9 mouse cellular contexts compared by ENCODE assay signal in the genomic region with DNA sequence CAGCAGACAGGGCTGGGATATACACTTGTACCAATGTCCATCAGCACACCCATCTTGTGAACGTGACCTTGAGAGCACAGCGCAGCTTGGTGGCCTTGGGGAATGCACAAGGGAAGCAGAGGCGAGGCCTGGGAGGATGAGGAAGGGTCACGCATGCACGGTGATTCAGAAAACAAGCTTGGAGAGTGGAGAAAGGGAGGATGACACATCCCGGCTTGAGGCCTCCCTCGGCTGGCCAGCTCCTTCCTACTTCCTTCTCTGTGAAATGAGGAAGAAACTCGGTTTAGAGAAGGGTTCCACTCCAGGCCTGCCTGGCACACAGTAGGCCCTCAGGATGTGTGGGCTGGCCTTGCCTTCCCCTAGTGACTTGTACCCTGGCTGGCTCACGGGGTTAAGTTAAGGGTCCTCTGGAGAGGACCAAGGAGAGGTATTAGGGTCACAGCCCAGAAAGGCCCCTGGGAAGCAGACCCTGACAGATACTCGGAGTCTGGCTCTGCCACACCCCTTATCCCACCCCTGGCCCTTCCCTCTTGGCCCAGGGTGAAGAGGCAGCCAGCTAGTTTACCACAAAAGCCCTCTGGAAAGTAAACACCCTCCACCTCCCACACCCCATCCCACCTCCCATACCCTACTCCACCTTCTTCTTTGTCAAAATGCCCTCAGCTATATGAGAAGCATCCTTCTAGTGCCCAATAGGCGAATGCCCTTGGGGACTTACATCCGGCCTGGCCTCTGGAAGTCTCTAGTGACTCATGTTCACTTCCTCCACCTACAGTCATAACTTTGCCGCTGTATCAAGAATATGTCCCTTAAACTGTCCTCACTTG. TPM values are rescaled to one million over a fixed set of nuclear protein-coding genes. Genes with fewer than 3 reads are reported as not detected.
DNase-seq lines count a peak whose midpoint lies in the region; ATAC-seq lines count a peak whose summit lies in the region.
"Had no signal": no experiment of that assay in that cellular context is flagged by ENCODE, and none has a peak within 500 bp of the region (broad histone marks: within the 10 kb centered on the region; RNA-seq: fewer than 3 reads in every experiment).

No protein-coding gene starts in this region.

- no peak for ATAC-seq in lung, embryonic 15.5 days (ENCODE audit: borderline replicate concordance, extremely low read depth, low FRiP score, low TSS enrichment)
- ATAC-seq in common myeloid progenitor, adult 5-6 weeks (replicated peaks; ENCODE audit: low read depth, poor library complexity, severe bottlenecking) = peak; percentile 37
- no peak for ATAC-seq in megakaryocyte-erythroid progenitor cell, adult 5-6 weeks (replicated peaks; ENCODE audit: low FRiP score, low TSS enrichment, poor library complexity, severe bottlenecking)

- H3K4me2 ChIP-seq in lung, embryonic 15.5 days = no peak overlapping the region

- no peaks in the 10 kb centered on the region for H3K79me2 ChIP-seq in macrophage (ENCODE audit: inconsistent target)

- H3K9ac ChIP-seq in lung, embryonic 15.5 days = no peak overlapping the region

- no peaks in the 10 kb centered on the region for H3K27me3 ChIP-seq in lung, embryonic 15.5 days

- H3K27ac ChIP-seq in lung, embryonic 15.5 days = peak overlapping the region; percentile 57
- H3K27ac ChIP-seq in macrophage = peak overlapping the region; percentile 90

- H3K36me3 ChIP-seq in lung, embryonic 15.5 days = no peaks in the 10 kb centered on the region
- H3K36me3 ChIP-seq in macrophage (ENCODE audit: inconsistent target) = no peaks in the 10 kb centered on the region

- no peak overlapping the region for H3K4me3 ChIP-seq in lung, embryonic 15.5 days
- no peak overlapping the region for H3K4me3 ChIP-seq in macrophage (ENCODE audit: inconsistent target)

- peaks cover 24% of the 10 kb centered on the region for H3K4me1 ChIP-seq in lung, embryonic 15.5 days

- DNase-seq in lung, postnatal 10 days = no peak
- peak; percentile 42 for DNase-seq in MN1 (ENCODE audit: low spot score)
- DNase-seq in right cerebral cortex, postnatal 4 days = no peak
- DNase-seq in thymus, postnatal 14 days = no peak
- DNase-seq: gastrocnemius, postnatal 25 days had no signal

- H3K9me3 ChIP-seq in lung, embryonic 15.5 days = no peaks in the 10 kb centered on the region

- 66% methylated on average over 13 of the region's 13 CpGs for WGBS in lung, embryonic 15.5 days
- 18% methylated on average over 13 of the region's 13 CpGs for WGBS in macrophage (ENCODE audit: missing documents)

RNA-seq across cellular contexts. Expression of a gene that starts 38.3 kb away (rescaled TPM):
- polyA plus RNA-seq in lung, embryonic 15.5 days (2015; fragmentation: Nextera tagmentation; extraction: Ambion mirVana) = 3.9 and 4.9 TPM in 2 replicates
- total RNA-seq in common myeloid progenitor, adult 5-6 weeks (2017) = 7.8 and 8.8 TPM in 2 replicates
- 100 to 1,000 TPM in 9 of 26 experiments, 10 to 100 TPM in 17; 15.2 to 495 (median 73.8) TPM for total RNA-seq in macrophage (2018; cell fraction: chromatin; rRNA removed)
- total RNA-seq in macrophage (2018; cell fraction: cytosol; rRNA removed) = 100 to 1,000 TPM in 2 of 26 experiments, 10 to 100 TPM in 17, 1 to 10 TPM in 7; 5.8 to 162 (median 14.2) TPM
- 100 to 1,000 TPM in 8 of 26 experiments, 10 to 100 TPM in 18; 12.4 to 280 (median 55.0) TPM for total RNA-seq in macrophage (2018; cell fraction: nucleus; rRNA removed)
- 8.0 to 11.7 TPM (median 9.1 TPM) in 3 replicates for polyA plus RNA-seq in macrophage (2018)
- total RNA-seq in megakaryocyte-erythroid progenitor cell, adult 5-6 weeks (2014; fragmentation: Nextera tagmentation) = 0.64 and 0.70 TPM in 2 replicates
- 0.28 and 2.2 TPM in 2 replicates for total RNA-seq in megakaryocyte-erythroid progenitor cell, adult 5-6 weeks (2017)

RNA-seq across cellular contexts. Expression of a gene that starts 41.7 kb away (rescaled TPM):
- 20.0 and 22.5 TPM in 2 replicates for polyA plus RNA-seq in lung, embryonic 15.5 days (2015; fragmentation: Nextera tagmentation; extraction: Ambion mirVana)
- total RNA-seq in common myeloid progenitor, adult 5-6 weeks (2017) = 43.4 and 85.4 TPM in 2 replicates
- total RNA-seq in macrophage (2018; cell fraction: chromatin; rRNA removed) = 1,000 to 10,000 TPM in 11 of 26 experiments, 100 to 1,000 TPM in 15; 302 to 5,659 (median 714) TPM
- 100 to 1,000 TPM in 4 of 26 experiments, 10 to 100 TPM in 22; 37.3 to 238 (median 64.3) TPM for total RNA-seq in macrophage (2018; cell fraction: cytosol; rRNA removed)
- total RNA-seq in macrophage (2018; cell fraction: nucleus; rRNA removed) = 1,000 to 10,000 TPM in 7 of 26 experiments, 100 to 1,000 TPM in 19; 113 to 3,470 (median 457) TPM
- polyA plus RNA-seq in macrophage (2018) = 39.2 to 50.7 TPM (median 43.9 TPM) in 3 replicates
- 16.2 and 19.1 TPM in 2 replicates for total RNA-seq in megakaryocyte-erythroid progenitor cell, adult 5-6 weeks (2014; fragmentation: Nextera tagmentation)
- total RNA-seq in megakaryocyte-erythroid progenitor cell, adult 5-6 weeks (2017) = 20.2 and 22.6 TPM in 2 replicates
